Mouse (Mus musculus) spleen, postnatal 10 days (tissue): ENCODE results near the gene Tm9sf4.

Source experiments
- DNase-seq, 2 experiments: peaks; one replicate each; pipeline ENCODE4 v3.0.0; 2021 to 2022; ENCODE audit warnings: low spot score in 2 of 2

Tm9sf4 gene

DNA sequence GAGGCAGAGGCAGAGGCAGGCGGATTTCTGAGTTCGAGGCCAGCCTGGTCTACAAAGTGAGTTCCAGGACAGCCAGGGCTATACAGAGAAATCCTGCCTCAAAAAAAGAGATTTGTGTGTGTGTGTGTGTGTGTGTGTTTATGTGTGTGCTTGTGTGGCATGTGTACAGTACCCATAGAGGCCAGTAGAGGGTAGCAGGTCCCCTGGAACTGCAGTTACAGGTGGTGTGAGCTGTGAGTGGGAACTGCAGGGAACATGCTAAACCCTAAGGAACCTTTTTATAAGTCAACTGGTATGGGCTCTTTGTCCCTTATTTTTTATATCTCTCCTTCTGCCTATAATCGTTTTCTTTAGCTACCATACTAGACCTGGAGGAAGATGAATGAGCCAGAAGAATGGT, 3.8 kb upstream of the Tm9sf4 start:
- peak in 1 of 2 experiments; percentile 54 for DNase-seq

GRCm38 (mm10) chr2:153160133-153160532, 970 bp upstream of the Tm9sf4 start:
- DNase-seq = no peak

DNA sequence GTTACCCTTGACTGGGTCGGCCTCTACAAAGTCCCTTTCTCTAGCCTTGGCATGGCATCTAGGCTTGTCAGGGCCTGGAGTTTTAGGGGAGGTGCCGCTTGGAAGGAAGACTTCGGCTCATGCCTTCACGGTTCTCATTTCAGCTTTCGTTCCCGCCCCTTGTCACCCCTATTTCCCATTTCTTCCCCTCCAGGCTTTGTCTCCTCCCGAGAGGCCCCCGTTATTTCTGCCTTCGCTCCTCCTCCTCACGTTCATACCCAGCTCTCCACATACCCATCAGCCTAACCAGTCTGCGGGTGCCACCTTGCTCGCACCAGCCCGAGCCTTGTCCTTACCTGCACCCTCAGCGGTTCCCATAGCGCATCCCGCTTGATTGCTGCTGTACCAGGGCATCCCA, 579 bp downstream of the Tm9sf4 start:
- no peak for DNase-seq

- DNase-seq = no peak
These were observed 6.0 kb downstream of the Tm9sf4 start for GRCm38 (mm10) chr2:153167136-153167535.

- peak in 1 of 2 experiments; percentile 56 for DNase-seq
These were observed 7.2 kb downstream of the Tm9sf4 start for GRCm38 (mm10) chr2:153168134-153168820.

DNA sequence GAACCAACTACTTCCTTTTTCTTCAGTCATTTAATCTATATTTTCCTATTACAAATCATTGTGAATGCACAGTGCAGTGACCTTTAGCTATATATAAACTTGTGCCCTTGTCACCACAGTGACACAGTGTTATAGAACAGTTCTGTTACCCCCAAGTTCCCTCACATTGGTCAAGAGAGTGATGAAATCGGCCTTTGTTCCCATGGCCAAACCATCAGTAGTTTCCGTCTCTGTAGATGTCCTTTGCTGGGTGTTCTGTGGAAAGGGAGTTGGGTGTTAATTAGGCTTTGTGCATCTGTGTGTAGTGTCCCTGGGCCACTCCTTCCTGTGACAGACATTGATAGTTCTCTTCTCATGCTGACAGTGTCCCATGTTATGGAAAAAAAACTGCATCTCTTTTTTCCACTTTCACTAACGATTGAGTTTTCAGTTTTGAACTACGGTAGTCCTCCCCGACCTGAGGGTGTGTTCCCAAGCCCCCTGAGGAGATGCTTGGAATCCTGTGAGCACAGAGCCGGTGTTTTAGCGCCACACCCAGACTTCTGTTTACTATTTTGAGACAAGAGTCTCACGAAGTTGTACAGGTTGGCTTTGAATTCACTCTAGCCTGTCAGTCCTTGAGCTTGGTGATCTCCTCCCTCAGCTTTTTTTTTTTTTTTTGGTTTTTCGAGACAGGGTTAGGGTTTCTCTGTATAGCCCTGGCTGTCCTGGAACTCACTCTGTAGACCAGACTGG, 9.6 kb downstream of the Tm9sf4 start:
- no peak for DNase-seq

DNA sequence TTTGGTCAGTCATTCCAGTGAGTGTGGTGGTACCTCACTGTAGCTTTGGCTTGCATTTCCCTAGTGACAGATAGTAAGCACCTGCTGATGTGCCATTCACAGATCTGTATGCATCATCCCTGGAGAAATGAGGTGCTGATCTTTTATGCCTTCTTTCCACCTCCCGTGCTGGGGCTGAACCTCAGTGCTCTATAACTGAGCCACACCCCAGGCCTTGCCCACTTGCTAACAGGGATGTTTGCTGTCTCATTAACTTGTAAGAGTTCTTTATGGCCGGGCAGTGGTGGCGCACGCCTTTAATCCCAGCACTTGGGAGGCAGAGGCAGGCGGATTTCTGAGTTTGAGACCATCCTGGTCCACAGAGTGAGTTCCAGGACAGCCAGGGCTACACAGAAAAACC, 10.9 kb downstream of the Tm9sf4 start:
- no peak for DNase-seq

DNA sequence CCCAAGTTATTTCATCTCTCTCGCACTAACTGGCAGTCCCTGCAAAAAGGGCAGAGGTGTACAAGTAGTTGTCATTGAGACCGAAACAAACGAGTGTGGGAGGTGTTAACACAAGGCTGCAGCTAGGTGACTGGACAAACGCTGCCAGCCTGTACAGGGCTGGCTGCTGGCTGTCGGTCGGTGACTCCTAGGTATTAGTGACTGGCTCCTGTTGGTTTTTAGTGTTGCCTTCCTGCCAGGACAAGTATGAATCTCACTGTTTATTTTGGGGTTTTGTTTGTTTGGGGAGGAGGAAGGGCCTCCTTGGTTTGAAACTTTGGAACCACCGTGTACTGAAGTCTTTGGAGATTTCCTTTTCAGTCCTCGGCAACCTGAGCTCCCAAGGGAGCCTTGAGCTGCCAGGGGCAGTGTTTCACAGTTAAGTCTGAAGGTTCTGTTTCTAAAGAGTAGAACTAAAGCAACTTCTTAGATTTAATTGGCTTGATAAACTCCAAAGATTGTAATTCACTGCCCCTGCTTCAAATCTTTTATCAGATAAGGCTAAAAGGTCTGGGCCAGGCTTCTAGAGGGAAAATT, 15.0 kb downstream of the Tm9sf4 start:
- DNase-seq = no peak

- no peak for DNase-seq
These were observed 16.1 kb downstream of the Tm9sf4 start for GRCm38 (mm10) chr2:153177188-153177587.

DNA sequence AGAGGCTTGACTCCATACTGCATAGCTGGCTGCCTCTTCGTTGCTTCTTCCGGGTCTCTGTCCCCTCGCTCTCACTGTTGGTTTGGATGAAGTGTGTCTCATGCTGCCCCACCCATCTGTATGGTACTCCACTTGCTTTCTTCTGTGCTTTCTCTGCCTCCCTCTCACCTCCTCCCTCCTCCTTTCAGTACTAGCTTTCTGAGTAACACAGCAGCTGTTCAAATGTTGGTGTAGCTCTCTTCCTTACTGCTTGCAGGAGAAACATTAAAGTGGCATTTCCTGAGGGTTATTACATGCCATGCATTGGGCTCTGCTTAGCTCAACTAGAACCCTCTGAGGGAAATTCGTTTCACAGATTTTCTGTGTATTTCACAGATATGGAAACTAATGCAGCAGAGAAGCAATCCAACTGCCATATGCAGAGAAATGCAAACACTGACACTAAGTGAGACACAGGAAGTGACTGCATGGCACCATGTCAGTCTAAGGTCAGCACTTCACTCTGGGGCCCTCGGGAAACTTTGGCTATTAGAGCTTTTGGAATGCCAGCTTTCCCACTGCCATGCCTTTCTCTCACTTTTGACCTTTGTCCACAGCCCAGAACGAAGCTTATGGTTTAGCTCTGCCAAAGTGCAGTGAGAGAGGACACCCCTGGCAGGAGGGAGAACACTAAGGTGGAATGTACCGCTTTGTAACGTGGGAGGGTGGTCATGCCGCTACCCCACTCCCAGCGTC, 18.2 kb downstream of the Tm9sf4 start:
- DNase-seq = no peak

GRCm38 (mm10) chr2:153179961-153180360, 18.9 kb downstream of the Tm9sf4 start:
- DNase-seq = no peak

- peak in 1 of 2 experiments; percentile 35 for DNase-seq
These were observed 25.1 kb downstream of the Tm9sf4 start for GRCm38 (mm10) chr2:153186176-153186591.

GRCm38 (mm10) chr2:153187848-153188247, 26.7 kb downstream of the Tm9sf4 start:
- no peak for DNase-seq

DNA sequence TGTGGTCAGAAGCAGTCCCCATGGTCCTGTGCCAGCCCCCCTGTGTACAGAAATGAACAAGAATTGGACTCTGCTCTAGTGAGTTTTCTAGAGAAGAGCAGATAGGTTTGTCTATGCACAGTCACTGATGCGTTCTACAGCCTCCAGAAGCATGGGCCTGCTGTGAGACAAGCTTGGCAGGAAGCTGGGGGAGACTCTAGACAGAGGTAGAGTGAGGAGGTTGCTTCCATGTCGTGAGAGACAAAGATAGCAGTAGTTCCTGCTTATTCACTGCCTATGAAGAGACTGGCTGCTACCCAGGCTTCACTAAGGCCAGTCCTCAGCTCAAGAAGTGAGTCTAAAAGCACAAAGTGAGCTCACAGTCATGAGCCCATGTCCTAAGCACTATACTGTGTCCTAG, 30.1 kb downstream of the Tm9sf4 start:
- no peak for DNase-seq

- DNase-seq = no peak
These were observed 33.2 kb downstream of the Tm9sf4 start for GRCm38 (mm10) chr2:153194255-153194654.

DNA sequence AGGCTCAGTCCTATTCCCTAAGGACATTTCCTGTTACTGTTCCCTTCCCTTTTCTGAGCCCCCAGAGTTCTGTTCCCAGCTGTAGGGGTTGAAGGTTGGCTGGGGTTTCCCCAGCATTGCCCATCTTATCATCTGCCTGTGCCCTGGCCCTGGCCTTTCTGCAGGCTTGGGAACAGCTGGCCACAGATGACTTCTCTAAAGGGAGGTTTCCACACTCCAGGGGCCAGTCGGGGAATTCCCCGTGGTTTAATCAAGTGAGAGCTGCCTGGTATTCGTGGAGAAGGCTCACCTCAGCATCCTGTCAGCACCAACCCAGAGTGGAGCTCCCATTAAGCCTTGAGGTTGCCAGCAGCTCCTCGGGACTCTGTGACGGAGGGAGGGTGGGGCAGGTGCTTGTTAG, 37.4 kb downstream of the Tm9sf4 start:
- DNase-seq = no peak

DNA sequence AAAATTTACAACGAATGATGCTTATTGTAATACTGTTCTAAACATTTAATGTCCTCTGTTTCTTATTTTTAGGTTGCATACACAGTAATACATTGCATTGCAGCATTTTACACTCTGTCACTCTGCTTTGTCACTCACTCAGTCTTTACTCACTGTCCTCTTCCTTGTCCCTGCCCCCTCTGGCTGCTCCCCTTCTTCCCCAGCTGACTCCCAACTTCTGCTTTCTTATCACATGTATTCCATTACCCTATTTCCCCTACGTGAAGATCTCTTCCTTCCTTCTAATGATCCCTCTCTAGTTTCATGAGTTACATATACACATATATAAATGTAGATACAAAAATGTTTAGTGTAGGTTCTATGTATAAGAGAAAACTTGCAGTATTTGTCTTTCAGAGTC, 38.0 kb downstream of the Tm9sf4 start:
- DNase-seq = no peak

- DNase-seq = no peak
These were observed 41.7 kb downstream of the Tm9sf4 start for GRCm38 (mm10) chr2:153202766-153203165.

DNA sequence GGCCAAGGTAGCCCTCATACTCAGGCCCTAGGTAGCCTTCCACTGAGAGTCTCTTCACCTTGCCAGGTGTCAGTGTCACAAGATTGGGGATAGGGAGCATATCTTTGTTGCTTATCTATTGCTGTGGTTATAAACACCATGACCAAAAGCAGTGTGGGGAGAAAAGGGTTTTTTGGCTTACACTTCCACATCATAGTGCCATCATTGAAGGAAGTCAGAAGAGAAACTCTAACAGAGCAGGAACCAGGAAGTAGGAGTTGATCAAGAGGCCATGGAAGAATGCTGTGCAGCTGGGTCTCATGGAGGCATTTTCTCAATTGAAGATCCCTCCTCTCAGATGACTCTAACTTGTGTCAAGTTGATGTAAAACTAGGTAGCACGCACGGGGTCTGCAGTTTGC, 47.0 kb downstream of the Tm9sf4 start:
- DNase-seq = no peak

- DNase-seq = no peak
These were observed 48.2 kb downstream of the Tm9sf4 start for GRCm38 (mm10) chr2:153209286-153209685.

GRCm38 (mm10) chr2:153211451-153211850, 50.3 kb downstream of the Tm9sf4 start:
- DNase-seq = no peak

GRCm38 (mm10) chr2:153213351-153213750, 52.2 kb downstream of the Tm9sf4 start:
- no peak for DNase-seq
